Mouse (Mus musculus): Measurements from ENCODE around the gene Nfx1.

GRCm38 (mm10) chr4:41056253-41056652 is 85.5 kb downstream of the Nfx1 start:
- TF ChIP-seq CTCF (IDR thresholded peaks at IDR 0.05; ENCODE audit: low read depth) (no peak), EP300 (IDR thresholded peaks at IDR 0.05; ENCODE audit: low read depth) (no peak)
